Mouse (Mus musculus) liver, postnatal 0 days (tissue): ENCODE results near the gene Klhl40. TPM values are rescaled to one million over a fixed set of nuclear protein-coding genes. Genes with fewer than 3 reads are reported as not detected.

Source experiments
- ATAC-seq: fragments of 200-750 bp; cut with Nextera tagmentation; 2 replicates; pipeline ENCODE4 v1.8.0; 2017; ENCODE audit warnings: mild to moderate bottlenecking, moderate library complexity
- DNase-seq: peaks from one replicate; pipeline ENCODE4 v3.0.0-alpha.2; 2016
- H3K27ac ChIP-seq: fragments of 300-500 bp; sonication (generic); 2 replicates; pipeline ENCODE4 v1.5.1; 2014; ENCODE audit warnings: antibody characterized with exemption, moderate library complexity, mild to moderate bottlenecking, low read depth
- H3K27me3 ChIP-seq: fragments of 300-500 bp; sonication (generic); 2 replicates; pipeline ENCODE4 v1.6.1; 2014; ENCODE audit warnings: low read length, control low read depth, mixed read lengths; ENCODE audit not compliant: insufficient read depth
- H3K36me3 ChIP-seq: fragments of 300-500 bp; sonication (generic); replicated peaks from 2 replicates; pipeline ENCODE4 v1.6.1; 2014; ENCODE audit warnings: mild to moderate bottlenecking, control low read depth, low read length, moderate library complexity, mixed read lengths; ENCODE audit not compliant: insufficient read depth
- H3K4me1 ChIP-seq: fragments of 300-500 bp; sonication (generic); 2 replicates; pipeline ENCODE4 v1.6.1; 2014; ENCODE audit warnings: antibody characterized with exemption, mild to moderate bottlenecking, control low read depth; ENCODE audit not compliant: insufficient read depth
- H3K4me2 ChIP-seq: fragments of 300-500 bp; sonication (generic); 2 replicates; pipeline ENCODE4 v1.6.1; 2014; ENCODE audit warnings: low read depth, mild to moderate bottlenecking, low read length, moderate library complexity, mixed read lengths
- H3K4me3 ChIP-seq: fragments of 300-500 bp; sonication (generic); 2 replicates; pipeline ENCODE4 v1.5.1; 2014; ENCODE audit warnings: low read depth, low read length
- H3K9ac ChIP-seq: fragments of 300-500 bp; sonication (generic); replicated peaks from 2 replicates; pipeline ENCODE4 v1.6.1; 2014; ENCODE audit warnings: mild to moderate bottlenecking, moderate library complexity
- H3K9me3 ChIP-seq: fragments of 300-500 bp; sonication (generic); 2 replicates; pipeline ENCODE4 v1.6.1; 2016; ENCODE audit warnings: mild to moderate bottlenecking, control low read depth, low read length, mixed read lengths
- CTCF ChIP-seq: sonication (generic); IDR thresholded peaks from 2 replicates; pipeline ENCODE4 v1.5.1; 2016; ENCODE audit warnings: antibody characterized with exemption, low read depth
- EP300 ChIP-seq: IDR thresholded peaks from 2 replicates; pipeline ENCODE4 v1.6.1; 2016; ENCODE audit warnings: antibody characterized with exemption, low read depth, mild to moderate bottlenecking
- WGBS: fragments of 180-500 bp; shearing (Covaris S2); extraction: QIAGEN DNeasy Blood & Tissue Kit; methylation state at CpG from one replicate; pipeline ENCODE4 v1.1.7; 2014; ENCODE audit not compliant: insufficient replicate concordance; 5-methylcytosine and 5-hydroxymethylcytosine counted together
- polyA plus RNA-seq: library from polyadenylated mRNA; unstranded; fragments of >200 nt; fragmentation: Nextera tagmentation; extraction: Ambion mirVana; gene quantifications from 2 replicates; pipeline ENCODE4 v1.2.1, GENCODE M21; 2015

Gene Klhl40
- polyA plus RNA-seq, 1 experiment from 2014 or later: 0.13 TPM

- no peak for DNase-seq
- 45% methylated on average over 23 of the region's 24 CpGs for WGBS
- no peak for ATAC-seq
- no peak for TF ChIP-seq CTCF
- TF ChIP-seq EP300: no peak
- H3K9me3 ChIP-seq: no peaks in the 10 kb centered on the region
- H3K27me3 ChIP-seq: 0 out of 2 replicates have a peak, but pooled peaks cover 2% of the 10 kb centered on the region
- no peak within 1 kb of the TSS for H3K27ac ChIP-seq
- H3K4me2 ChIP-seq: no peak within 1 kb of the TSS
- no peaks in the 10 kb centered on the region for H3K36me3 ChIP-seq
- no peak within 1 kb of the TSS for H3K4me3 ChIP-seq
- H3K9ac ChIP-seq: no peak within 1 kb of the TSS
- H3K4me1 ChIP-seq: no peaks in the 10 kb centered on the region
Measured at GRCm38 (mm10) chr9:121791757-121792521, 14.5 kb downstream of the Klhl40 start, which contains the start of gene Hhatl. Gene Hhatl (minus strand): TSS chr9:121792507.

DNA sequence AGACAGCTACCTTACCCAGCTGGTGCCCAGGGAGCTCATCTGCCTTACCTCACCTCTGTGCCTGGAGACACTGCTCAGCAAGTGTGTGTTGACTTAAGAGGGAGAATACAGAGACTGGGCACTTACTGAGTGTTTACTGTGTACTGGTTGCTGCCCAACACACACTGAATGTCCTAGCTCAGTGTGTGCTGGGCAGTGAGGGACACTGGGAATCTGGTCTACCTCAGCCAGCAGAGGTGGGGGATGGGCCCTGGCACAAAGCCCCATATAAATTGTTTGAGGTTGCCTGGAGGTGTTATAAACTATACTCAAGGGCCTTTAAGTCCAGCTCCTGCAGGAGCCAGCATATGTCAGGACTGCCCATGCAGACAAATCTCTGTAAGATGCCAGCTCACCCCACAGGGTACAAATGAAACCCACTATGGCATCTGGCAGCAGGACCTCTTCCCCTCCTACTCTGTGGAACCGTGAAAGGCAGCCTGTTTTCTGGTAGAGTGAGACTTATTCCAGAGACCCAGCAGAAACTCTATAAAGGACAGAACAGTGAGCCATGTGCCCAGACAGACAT lies 17.6 kb downstream of the Klhl40 start:
- no peak for ATAC-seq
- H3K4me3 ChIP-seq: no peak overlapping the region
- DNase-seq: no peak
- TF ChIP-seq CTCF: no peak
- no peak for TF ChIP-seq EP300
- H3K27ac ChIP-seq: no peak overlapping the region
- no peaks in the 10 kb centered on the region for H3K9me3 ChIP-seq
- H3K4me2 ChIP-seq: no peak overlapping the region
- 0 out of 2 replicates have a peak, but pooled peaks cover 4% of the 10 kb centered on the region for H3K4me1 ChIP-seq
- H3K27me3 ChIP-seq: 0 out of 2 replicates have a peak, but pooled peaks cover 2% of the 10 kb centered on the region
- WGBS: 50% methylated on average over 1 of the region's 1 CpGs
- H3K36me3 ChIP-seq: no peaks in the 10 kb centered on the region
- H3K9ac ChIP-seq: no peak overlapping the region

- Histone ChIP-seq H3K27ac (no peak overlapping the region), H3K4me2 (no peak overlapping the region), H3K9ac (no peak overlapping the region), H3K36me3 (no peaks in the 10 kb centered on the region), H3K27me3 (no peaks in the 10 kb centered on the region), H3K4me3 (no peak overlapping the region), H3K9me3 (no peaks in the 10 kb centered on the region), H3K4me1 (0 out of 2 replicates have a peak, but pooled peaks cover 4% of the 10 kb centered on the region)
- DNase-seq (peak; percentile 55), ATAC-seq (no peak)
- 20% methylated on average over 12 of the region's 12 CpGs for WGBS
- TF ChIP-seq EP300: no peak
- no peak for TF ChIP-seq CTCF
Measured at GRCm38 (mm10) chr9:121797722-121798121, 20.3 kb downstream of the Klhl40 start.

- 38% methylated on average over 6 of the region's 6 CpGs for WGBS
- no peak overlapping the region for H3K9ac ChIP-seq
- no peak for TF ChIP-seq CTCF
- no peak for TF ChIP-seq EP300
- H3K36me3 ChIP-seq: no peaks in the 10 kb centered on the region
- DNase-seq (no peak), ATAC-seq (peak; percentile 15; the same call in 1 of the 2 replicates)
- no peak overlapping the region for H3K27ac ChIP-seq
- H3K4me1 ChIP-seq: 0 out of 2 replicates have a peak, but pooled peaks cover 4% of the 10 kb centered on the region
- H3K9me3 ChIP-seq: no peaks in the 10 kb centered on the region
- no peak overlapping the region for H3K4me3 ChIP-seq
- H3K4me2 ChIP-seq: no peak overlapping the region
- H3K27me3 ChIP-seq: no peaks in the 10 kb centered on the region
Measured at GRCm38 (mm10) chr9:121798887-121799520, 21.6 kb downstream of the Klhl40 start.

GRCm38 (mm10) chr9:121802747-121803146 lies 25.3 kb downstream of the Klhl40 start:
- Histone ChIP-seq H3K27me3 (no peaks in the 10 kb centered on the region), H3K27ac (no peak overlapping the region), H3K4me3 (no peak overlapping the region), H3K4me1 (0 out of 2 replicates have a peak, but pooled peaks cover 4% of the 10 kb centered on the region), H3K9ac (no peak overlapping the region), H3K9me3 (no peaks in the 10 kb centered on the region), H3K4me2 (no peak overlapping the region), H3K36me3 (no peaks in the 10 kb centered on the region)
- DNase-seq (no peak), ATAC-seq (no peak)
- 35% methylated on average over 7 of the region's 7 CpGs for WGBS
- TF ChIP-seq EP300 (no peak), CTCF (no peak)

GRCm38 (mm10) chr9:121807546-121807945 lies 30.1 kb downstream of the Klhl40 start:
- WGBS: 78% methylated on average over 1 of the region's 1 CpGs

More at GRCm38 (mm10) chr9:121807546-121807945, 30.1 kb downstream of the Klhl40 start:
- ATAC-seq (no peak), DNase-seq (no peak)
- Histone ChIP-seq H3K4me2 (no peak overlapping the region), H3K27me3 (no peaks in the 10 kb centered on the region), H3K27ac (no peak overlapping the region), H3K4me1 (no peaks in the 10 kb centered on the region), H3K4me3 (no peak overlapping the region), H3K36me3 (no peaks in the 10 kb centered on the region), H3K9ac (no peak overlapping the region), H3K9me3 (no peaks in the 10 kb centered on the region)
- no peak for TF ChIP-seq EP300
- TF ChIP-seq CTCF: no peak
